Mouse (Mus musculus) ES-Bruce4 (cell line): ENCODE results near the gene Bad.

ENCODE experiments used
- CTCF ChIP-seq: IDR thresholded peaks from one replicate; pipeline ENCODE4 v1.8.1; 2011; ENCODE audit warnings: low read depth, low read length
- EP300 ChIP-seq: IDR thresholded peaks from 2 replicates; pipeline ENCODE4 v1.6.1; 2011; ENCODE audit warnings: low read depth, low read length; ENCODE audit not compliant: insufficient read depth
- POLR2A ChIP-seq: IDR thresholded peaks from one replicate; pipeline ENCODE4 v1.8.1; 2011; ENCODE audit warnings: low read length; ENCODE audit not compliant: insufficient read depth

- TF ChIP-seq CTCF: no peak
- no peak for TF ChIP-seq EP300
- no peak for TF ChIP-seq POLR2A
These were observed 43.6 kb downstream of the Bad start for GRCm38 (mm10) chr19:6985300-6985699.
